Mouse (Mus musculus) cerebellum, adult 9-11 months (tissue): Measurements from ENCODE around the gene Efcab11.

ENCODE experiments used
- DNase-seq: peaks from one replicate; pipeline ENCODE4 v3.0.0; 2022

Gene Efcab11

DNA sequence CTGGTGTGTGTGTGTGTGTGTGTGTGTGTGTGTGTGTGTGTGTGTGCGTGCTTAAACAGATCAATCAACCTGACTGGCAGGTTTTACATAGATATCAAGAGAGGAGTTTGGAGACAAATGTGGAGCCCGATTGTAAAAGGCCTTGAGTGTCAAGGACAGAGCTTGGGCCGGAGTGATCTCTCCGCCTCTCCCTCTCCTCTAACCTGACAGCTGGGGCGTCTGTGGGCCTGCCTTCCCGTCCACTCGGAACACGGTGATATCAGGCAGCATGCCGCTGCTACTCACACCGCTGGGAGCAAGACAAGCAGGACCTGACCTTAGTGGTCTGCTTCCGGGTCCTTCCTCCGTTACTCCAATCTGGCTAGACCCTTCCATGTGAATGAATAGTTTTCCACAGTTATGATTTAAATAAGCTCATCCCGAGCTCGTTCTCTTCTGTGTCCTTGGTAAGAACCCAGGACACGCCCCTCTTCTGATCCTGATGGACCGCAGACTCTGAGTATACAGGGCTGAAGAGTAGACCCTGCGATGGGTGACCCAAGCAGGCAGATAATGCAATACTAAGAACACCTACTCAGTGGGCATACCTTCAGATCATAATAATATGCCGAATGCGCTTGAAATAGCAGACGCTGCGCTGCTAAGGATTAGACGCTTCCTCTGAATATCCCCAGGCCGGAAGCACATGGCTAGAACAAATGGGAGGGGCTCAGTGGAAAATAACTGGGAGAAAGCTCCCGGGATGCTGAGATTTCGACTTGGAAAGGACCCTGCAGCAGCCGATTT, 214.1 kb downstream of the Efcab11 start:
- no peak for DNase-seq

DNA sequence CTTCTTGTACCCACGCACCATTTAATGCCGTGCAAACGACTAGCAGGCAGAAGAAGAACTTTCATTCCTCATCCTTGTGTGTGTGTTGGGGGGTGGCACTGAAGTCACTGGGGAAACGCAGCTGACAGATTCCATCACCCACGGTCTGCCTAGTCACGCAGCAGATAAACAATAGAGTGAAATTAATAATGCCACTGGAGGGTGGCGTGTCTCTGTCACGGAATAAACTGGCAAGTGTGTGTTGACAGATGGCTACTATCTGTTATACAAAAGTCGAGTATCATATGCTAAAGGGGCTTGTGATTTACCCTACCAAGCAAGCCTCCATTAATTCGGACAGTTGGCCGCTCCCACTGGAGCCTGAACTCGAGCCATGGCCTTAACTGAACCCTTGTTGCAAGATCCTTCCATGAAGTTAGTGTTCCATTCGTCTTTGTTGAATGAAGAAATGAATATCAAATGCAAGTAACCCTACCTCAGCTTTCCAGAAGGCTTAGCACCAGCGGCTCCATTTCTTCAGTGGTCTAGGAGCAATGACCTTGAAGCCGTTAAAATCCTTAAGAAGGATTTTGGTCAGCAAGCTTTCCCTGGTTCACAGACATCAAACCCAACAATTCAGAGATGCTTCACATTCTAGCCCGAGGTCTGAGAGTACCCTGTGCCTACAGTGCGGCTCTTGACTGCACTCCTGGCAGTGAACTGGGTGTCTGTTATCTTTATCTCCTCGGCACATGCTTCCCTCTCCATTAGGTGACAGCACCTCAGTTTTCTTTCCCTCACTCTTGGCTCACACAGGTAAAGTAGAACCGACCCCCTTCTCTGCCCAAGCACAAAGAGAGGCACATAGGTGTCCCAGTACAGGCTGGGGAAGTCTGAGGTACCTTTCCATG, 229.0 kb downstream of the Efcab11 start:
- peak; percentile 38 for DNase-seq

DNA sequence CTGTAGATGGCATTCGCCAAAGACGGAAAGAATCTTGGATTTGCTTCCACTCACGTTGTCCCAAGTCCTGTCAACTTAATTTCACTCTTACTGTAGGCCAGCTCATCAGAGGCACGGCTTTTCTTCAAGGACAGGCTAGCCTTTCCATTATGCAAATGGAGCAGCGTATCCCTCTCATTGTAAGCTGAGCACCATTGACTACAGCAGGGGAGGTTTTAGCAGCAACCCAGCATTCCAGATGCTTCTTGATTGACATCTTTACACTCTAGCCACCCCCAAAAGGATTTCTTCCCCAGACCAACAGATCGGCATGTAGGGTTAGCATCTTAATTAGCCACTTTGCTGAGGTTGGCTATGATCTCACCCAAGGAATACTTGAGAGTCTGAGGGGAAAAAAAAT, 231.8 kb downstream of the Efcab11 start:
- no peak for DNase-seq

DNA sequence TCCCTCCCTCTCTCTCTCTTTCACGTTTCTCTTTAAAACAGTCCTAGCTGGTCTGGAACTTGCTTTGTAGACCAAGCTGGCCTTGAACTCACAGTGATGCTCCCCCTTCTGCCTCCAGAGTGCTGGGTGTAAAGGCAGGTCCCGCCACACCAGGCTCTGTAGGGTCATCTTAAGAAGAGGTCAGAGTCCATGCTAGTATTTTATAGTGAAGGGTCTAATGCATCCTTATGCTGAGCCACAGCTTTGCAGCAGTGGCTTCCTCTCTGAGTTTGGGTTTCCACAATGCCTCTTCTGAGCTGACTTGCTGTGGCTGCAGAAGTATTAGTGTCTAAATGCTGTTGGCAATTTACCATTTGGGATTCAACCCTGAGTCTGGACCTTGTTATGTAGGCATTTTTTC, 234.5 kb downstream of the Efcab11 start:
- no peak for DNase-seq

DNA sequence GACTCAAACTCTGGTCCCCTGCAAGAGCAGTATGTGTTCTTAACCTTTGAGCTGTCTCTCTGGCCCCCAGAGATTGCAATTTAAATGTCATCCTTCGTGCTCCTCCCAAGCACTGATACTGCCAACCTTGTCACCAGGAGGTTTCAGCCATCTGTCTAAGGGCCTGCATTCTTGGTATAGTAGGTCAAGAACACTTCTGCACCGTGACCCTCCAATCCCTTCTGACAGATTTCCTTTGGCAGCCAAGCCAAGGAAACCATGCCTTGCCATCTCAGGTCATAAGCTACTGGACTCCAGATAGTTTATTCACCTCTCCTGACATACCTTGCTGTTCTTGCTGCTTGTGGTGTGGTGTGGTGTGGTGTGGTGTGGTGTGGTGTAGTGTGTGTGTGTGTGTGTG, 235.5 kb downstream of the Efcab11 start:
- DNase-seq = peak; percentile 59

DNA sequence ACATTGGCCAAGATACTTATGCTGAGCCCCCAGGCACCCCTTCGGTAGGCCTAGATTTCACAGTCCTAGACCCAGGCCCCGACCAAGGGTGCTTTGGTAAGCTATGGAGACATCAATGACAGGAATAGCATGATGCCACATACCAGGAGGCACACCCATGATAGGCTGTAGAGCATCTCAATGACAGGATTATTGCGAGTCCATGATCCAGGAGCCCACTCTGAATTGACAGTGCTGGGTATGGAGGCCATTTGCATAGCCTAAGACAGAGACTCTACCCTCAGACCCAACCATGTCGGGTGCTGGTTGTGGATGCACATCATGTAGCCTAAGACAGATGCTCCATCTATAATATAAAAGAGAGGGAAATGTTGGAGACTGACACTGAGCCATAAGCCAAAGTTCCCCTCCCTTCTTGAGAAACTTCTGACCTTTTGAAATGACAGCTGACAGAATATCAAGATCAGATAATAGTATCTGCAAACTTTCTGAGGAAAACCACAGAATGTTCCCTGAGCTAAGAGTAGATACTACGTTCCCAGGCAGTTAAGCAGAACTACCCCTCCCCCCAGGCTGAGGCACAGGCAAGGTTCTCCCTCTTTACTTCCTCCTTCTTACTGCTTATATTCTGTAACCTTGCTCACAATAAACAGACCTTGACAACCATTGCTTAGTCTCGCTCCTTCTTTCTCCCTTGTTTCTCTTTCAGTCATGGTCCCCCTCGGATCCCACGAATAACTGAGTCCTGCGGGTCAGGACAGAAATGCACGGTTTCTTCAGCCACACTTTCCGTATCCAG, 237.5 kb downstream of the Efcab11 start:
- DNase-seq = no peak

DNA sequence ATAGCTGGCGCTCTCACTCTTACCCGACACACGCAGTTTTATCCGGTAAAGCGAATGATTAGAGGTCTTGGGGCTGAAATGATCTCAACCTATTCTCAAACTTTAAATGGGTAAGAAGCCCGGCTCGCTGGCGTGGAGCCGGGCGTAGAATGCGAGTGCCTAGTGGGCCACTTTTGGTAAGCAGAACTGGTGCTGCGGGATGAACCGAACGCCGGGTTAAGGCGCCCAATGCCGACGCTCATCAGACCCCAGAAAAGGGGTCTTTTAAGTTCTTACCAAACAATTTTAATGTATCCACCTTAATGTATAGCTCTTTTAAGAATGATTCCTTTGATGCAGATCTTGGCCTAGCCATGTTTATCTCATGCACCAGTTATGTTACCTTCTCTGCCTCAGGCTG, 238.8 kb downstream of the Efcab11 start:
- DNase-seq = peak; percentile 44

DNA sequence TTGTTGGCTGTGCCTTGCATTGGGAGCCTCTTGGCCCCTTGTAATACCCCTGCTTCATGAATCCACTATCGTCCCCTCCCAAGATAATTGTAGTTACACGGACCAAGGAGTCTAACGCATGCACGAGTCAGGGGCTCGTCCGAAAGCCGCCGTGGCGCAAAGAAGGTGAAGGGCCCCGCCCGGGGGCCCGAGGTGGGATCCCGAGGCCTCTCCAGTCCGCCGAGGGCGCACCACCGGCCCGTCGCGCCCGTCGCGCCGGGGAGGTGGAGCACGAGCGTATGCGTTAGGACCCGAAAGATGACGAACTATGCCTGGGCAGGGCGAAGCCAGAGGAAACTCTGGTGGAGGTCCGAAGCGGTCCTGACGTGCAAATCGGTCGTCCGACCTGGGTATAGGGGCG, 239.3 kb downstream of the Efcab11 start:
- no peak for DNase-seq
